Mouse (Mus musculus) skeletal muscle tissue, adult 2 months (tissue): ENCODE data around the gene Fam81b.

Experiments used
- DNase-seq: peaks from one replicate; pipeline ENCODE4 v3.0.0-alpha.2; 2012; ENCODE audit warnings: low read depth, low spot score

Fam81b gene

GRCm38 (mm10) chr13:76190273-76190672 lies 114.6 kb downstream of the Fam81b start:
- no peak for DNase-seq

GRCm38 (mm10) chr13:76189190-76189589 lies 115.7 kb downstream of the Fam81b start:
- no peak for DNase-seq

- no peak for DNase-seq
These were observed 117.2 kb downstream of the Fam81b start for GRCm38 (mm10) chr13:76187651-76188050.

GRCm38 (mm10) chr13:76178700-76179099 lies 126.2 kb downstream of the Fam81b start:
- no peak for DNase-seq

GRCm38 (mm10) chr13:76174297-76174696 lies 130.6 kb downstream of the Fam81b start:
- DNase-seq = no peak

- no peak for DNase-seq
These were observed 144.3 kb downstream of the Fam81b start for GRCm38 (mm10) chr13:76160587-76160986.

DNA sequence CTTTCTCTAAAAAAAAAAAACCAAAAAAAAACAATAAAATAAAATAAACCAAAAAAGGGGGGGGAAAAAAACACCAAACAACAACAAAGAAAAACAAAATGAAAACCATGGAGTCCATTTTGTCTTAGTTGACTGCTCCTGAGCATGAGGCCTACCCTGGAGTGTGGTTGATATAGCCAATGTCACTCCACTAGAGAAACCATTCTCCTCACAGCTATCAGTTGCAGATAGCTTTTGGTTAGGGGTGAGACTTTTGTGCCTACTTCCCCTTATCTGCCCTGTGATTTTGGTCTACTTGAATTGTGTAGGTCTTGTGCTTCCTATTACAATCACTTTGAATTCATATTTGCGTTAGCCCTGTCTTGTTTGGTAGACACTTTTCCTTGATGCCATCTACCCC lies 147.4 kb downstream of the Fam81b start:
- DNase-seq = no peak

- no peak for DNase-seq
These were observed 147.8 kb downstream of the Fam81b start for GRCm38 (mm10) chr13:76157099-76157498.
